Mouse (Mus musculus) heart, postnatal 0 days (tissue): ENCODE data around the gene 2810021J22Rik. TPM values are rescaled to one million over a fixed set of nuclear protein-coding genes. Genes with fewer than 3 reads are reported as not detected.
A peak's percentile ranks its signal among the peaks of the same experiment; 100 is the strongest.

Experiments
- ATAC-seq: fragments of 200-750 bp; cut with Nextera tagmentation; 2 replicates; pipeline ENCODE4 v1.8.0; 2017; ENCODE audit warnings: low read depth, moderate number of reproducible peaks, moderate library complexity; ENCODE audit not compliant: insufficient read depth
- DNase-seq: peaks from one replicate; pipeline ENCODE4 v3.0.0-alpha.2; 2016; ENCODE audit warnings: low spot score
- H3K27ac ChIP-seq: fragments of 300-500 bp; sonication (generic); 2 replicates; pipeline ENCODE4 v1.5.1; 2014; ENCODE audit warnings: low read depth, mild to moderate bottlenecking
- H3K27me3 ChIP-seq: fragments of 300-500 bp; sonication (generic); 2 replicates; pipeline ENCODE4 v1.6.1; 2014; ENCODE audit warnings: low read length, mixed read lengths; ENCODE audit not compliant: control insufficient read depth, insufficient read depth
- H3K36me3 ChIP-seq: fragments of 300-500 bp; sonication (generic); replicated peaks from 2 replicates; pipeline ENCODE4 v1.6.1; 2014; ENCODE audit warnings: low read length, mixed read lengths; ENCODE audit not compliant: control insufficient read depth, insufficient read depth
- H3K4me1 ChIP-seq: fragments of 300-500 bp; sonication (generic); 2 replicates; pipeline ENCODE4 v1.6.1; 2014; ENCODE audit warnings: antibody characterized with exemption; ENCODE audit not compliant: control insufficient read depth, insufficient read depth
- H3K4me2 ChIP-seq: fragments of 300-500 bp; sonication (generic); 2 replicates; pipeline ENCODE4 v1.6.1; 2014; ENCODE audit warnings: low read depth, mild to moderate bottlenecking, low read length, moderate library complexity
- H3K4me3 ChIP-seq: fragments of 300-500 bp; sonication (generic); 2 replicates; pipeline ENCODE4 v1.5.1; 2014; ENCODE audit warnings: low read depth, low read length
- H3K9ac ChIP-seq: fragments of 300-500 bp; sonication (generic); replicated peaks from 2 replicates; pipeline ENCODE4 v1.6.1; 2014; ENCODE audit warnings: low read depth, low read length, mixed read lengths
- H3K9me3 ChIP-seq: fragments of 300-500 bp; sonication (generic); replicated peaks from 2 replicates; pipeline ENCODE4 v1.6.1; 2016; ENCODE audit warnings: low read length; ENCODE audit not compliant: control insufficient read depth
- CTCF ChIP-seq: IDR thresholded peaks from 2 replicates; pipeline ENCODE4 v1.5.1; 2016; ENCODE audit warnings: antibody characterized with exemption, control low read depth, low read depth
- EP300 ChIP-seq: IDR thresholded peaks from 2 replicates; pipeline ENCODE4 v1.6.1; 2016; ENCODE audit warnings: antibody characterized with exemption, low read depth
- WGBS: fragments of 180-500 bp; shearing (Covaris S2); extraction: QIAGEN DNeasy Blood & Tissue Kit; methylation state at CpG from one replicate; pipeline ENCODE4 v1.1.7; 2014; 5-methylcytosine and 5-hydroxymethylcytosine counted together
- polyA plus RNA-seq: library from polyadenylated mRNA; unstranded; fragments of >200 nt; fragmentation: Nextera tagmentation; extraction: Ambion mirVana; gene quantifications from 2 replicates; pipeline ENCODE4 v1.2.1, GENCODE M21; 2015
- total RNA-seq: library from RNA; depleted of rRNA; stranded (reverse); fragments of >200 nt; gene quantifications from 2 replicates; pipeline ENCODE4 v1.2.3, GENCODE M21; 2014; ENCODE audit warnings: low replicate concordance; rRNA removed

The 2810021J22Rik gene
- total and polyA plus RNA-seq, 2 experiments from 2014 or later = 1.5 to 2.2 TPM

GRCm38 (mm10) chr11:58927053-58927452 lies 60.0 kb downstream of the 2810021J22Rik start:
- no peaks in the 10 kb centered on the region for H3K9me3 ChIP-seq
- H3K4me1 ChIP-seq = peaks cover 4% of the 10 kb centered on the region; the same call in 1 of the 2 replicates
- no peak overlapping the region for H3K27ac ChIP-seq
- H3K36me3 ChIP-seq = peaks cover 8% of the 10 kb centered on the region
- no peak for TF ChIP-seq CTCF
- TF ChIP-seq EP300 = no peak
- H3K27me3 ChIP-seq = no peaks in the 10 kb centered on the region
- no peak overlapping the region for H3K4me2 ChIP-seq
- no peak overlapping the region for H3K4me3 ChIP-seq
- no peak overlapping the region for H3K9ac ChIP-seq
- 71% methylated on average over 2 of the region's 2 CpGs for WGBS
- DNase-seq (no peak), ATAC-seq (no peak)

- Histone ChIP-seq H3K9ac (peak overlapping the region; percentile 50; the same call in 1 of the 2 replicates), H3K9me3 (no peaks in the 10 kb centered on the region), H3K36me3 (peaks cover 18% of the 10 kb centered on the region), H3K4me1 (peaks cover 4% of the 10 kb centered on the region; the same call in 1 of the 2 replicates), H3K4me3 (peak overlapping the region; percentile 48), H3K27ac (peak overlapping the region; percentile 84), H3K27me3 (no peaks in the 10 kb centered on the region), H3K4me2 (peak overlapping the region; percentile 61)
- TF ChIP-seq CTCF = peak; percentile 81
- no peak for TF ChIP-seq EP300
- ATAC-seq (peak; percentile 86), DNase-seq (peak; percentile 80)
- 22% methylated on average over 20 of the region's 20 CpGs for WGBS
These were observed 61.0 kb downstream of the 2810021J22Rik start for GRCm38 (mm10) chr11:58927790-58928651.

- Histone ChIP-seq H3K4me1 (peaks cover 4% of the 10 kb centered on the region; the same call in 1 of the 2 replicates), H3K9me3 (no peaks in the 10 kb centered on the region), H3K4me3 (no peak overlapping the region), H3K36me3 (peaks cover 28% of the 10 kb centered on the region), H3K9ac (no peak overlapping the region), H3K27me3 (no peaks in the 10 kb centered on the region), H3K27ac (no peak overlapping the region), H3K4me2 (no peak overlapping the region)
- ATAC-seq = no peak
- WGBS = 74% methylated on average over 3 of the region's 4 CpGs
- no peak for TF ChIP-seq CTCF
- TF ChIP-seq EP300 = no peak
- no peak for DNase-seq
These were observed 62.0 kb downstream of the 2810021J22Rik start for GRCm38 (mm10) chr11:58929055-58929454.

- H3K9me3 ChIP-seq = no peaks in the 10 kb centered on the region
- no peaks in the 10 kb centered on the region for H3K27me3 ChIP-seq
- 50% methylated on average over 3 of the region's 3 CpGs for WGBS
- no peak for TF ChIP-seq CTCF
- no peak for TF ChIP-seq EP300
- peaks cover 34% of the 10 kb centered on the region for H3K36me3 ChIP-seq
- H3K4me1 ChIP-seq = peaks cover 4% of the 10 kb centered on the region; the same call in 1 of the 2 replicates
- no peak overlapping the region for H3K4me2 ChIP-seq
- ATAC-seq (no peak), DNase-seq (no peak)
- H3K9ac ChIP-seq = no peak overlapping the region
- H3K4me3 ChIP-seq = no peak overlapping the region
- H3K27ac ChIP-seq = no peak overlapping the region
These were observed 62.6 kb downstream of the 2810021J22Rik start for GRCm38 (mm10) chr11:58929641-58930040.

- 78% methylated on average over 3 of the region's 3 CpGs for WGBS
- H3K4me2 ChIP-seq = no peak overlapping the region
- TF ChIP-seq EP300 (no peak), CTCF (no peak)
- H3K27me3 ChIP-seq = no peaks in the 10 kb centered on the region
- ATAC-seq (no peak), DNase-seq (no peak)
- H3K4me3 ChIP-seq = no peak overlapping the region
- H3K9me3 ChIP-seq = no peaks in the 10 kb centered on the region
- H3K4me1 ChIP-seq = peaks cover 4% of the 10 kb centered on the region; the same call in 1 of the 2 replicates
- H3K27ac ChIP-seq = no peak overlapping the region
- H3K36me3 ChIP-seq = peaks cover 39% of the 10 kb centered on the region
- no peak overlapping the region for H3K9ac ChIP-seq
These were observed 63.2 kb downstream of the 2810021J22Rik start for GRCm38 (mm10) chr11:58930254-58930653.

GRCm38 (mm10) chr11:58931576-58931975 lies 64.6 kb downstream of the 2810021J22Rik start:
- TF ChIP-seq EP300 (no peak), CTCF (peak; percentile 27)
- peaks cover 4% of the 10 kb centered on the region; the same call in 1 of the 2 replicates for H3K4me1 ChIP-seq
- no peak overlapping the region for H3K27ac ChIP-seq
- H3K36me3 ChIP-seq = peaks cover 51% of the 10 kb centered on the region
- no peak overlapping the region for H3K9ac ChIP-seq
- H3K9me3 ChIP-seq = no peaks in the 10 kb centered on the region
- no peak overlapping the region for H3K4me2 ChIP-seq
- ATAC-seq (no peak), DNase-seq (no peak)
- no peaks in the 10 kb centered on the region for H3K27me3 ChIP-seq
- no peak overlapping the region for H3K4me3 ChIP-seq
- WGBS = 54% methylated on average over 4 of the region's 4 CpGs

Other genes with a start within 250 kb of the 2810021J22Rik start
- not detected in 2 replicates for gene Olfr323, start 236.7 kb upstream of the 2810021J22Rik start, total RNA-seq
- not detected in 2 replicates for gene Olfr323, start 236.7 kb upstream of the 2810021J22Rik start, polyA plus RNA-seq
- gene Trim58, start 226.8 kb upstream of the 2810021J22Rik start, total RNA-seq = not detected in 2 replicates
- 0.05 TPM in 1 of 2 replicates, not detected in the other for gene Trim58, start 226.8 kb upstream of the 2810021J22Rik start, polyA plus RNA-seq
- not detected in 2 replicates for gene Olfr322, start 208.4 kb upstream of the 2810021J22Rik start, total RNA-seq
- not detected in 2 replicates for gene Olfr322, start 208.4 kb upstream of the 2810021J22Rik start, polyA plus RNA-seq
- not detected in 2 replicates for gene Olfr320, start 186.1 kb upstream of the 2810021J22Rik start, total RNA-seq
- gene Olfr320, start 186.1 kb upstream of the 2810021J22Rik start, polyA plus RNA-seq = not detected in 2 replicates
- gene Olfr319, start 168.1 kb upstream of the 2810021J22Rik start, total RNA-seq = not detected in 2 replicates
- not detected in 2 replicates for gene Olfr319, start 168.1 kb upstream of the 2810021J22Rik start, polyA plus RNA-seq
- not detected in 2 replicates for gene Olfr318, start 143.2 kb upstream of the 2810021J22Rik start, total RNA-seq
- not detected in 2 replicates for gene Olfr318, start 143.2 kb upstream of the 2810021J22Rik start, polyA plus RNA-seq
- gene Olfr317, start 128.0 kb upstream of the 2810021J22Rik start, total RNA-seq = not detected in 2 replicates
- gene Olfr317, start 128.0 kb upstream of the 2810021J22Rik start, polyA plus RNA-seq = not detected in 2 replicates
- gene Olfr316, start 114.5 kb upstream of the 2810021J22Rik start, total RNA-seq = not detected in 2 replicates
- gene Olfr316, start 114.5 kb upstream of the 2810021J22Rik start, polyA plus RNA-seq = not detected in 2 replicates
- not detected in 2 replicates for gene Olfr315, start 94.0 kb upstream of the 2810021J22Rik start, total RNA-seq
- gene Olfr315, start 94.0 kb upstream of the 2810021J22Rik start, polyA plus RNA-seq = not detected in 2 replicates
- gene Olfr314, start 84.3 kb upstream of the 2810021J22Rik start, total RNA-seq = not detected in 2 replicates
- not detected in 2 replicates for gene Olfr314, start 84.3 kb upstream of the 2810021J22Rik start, polyA plus RNA-seq
- gene Fam183b, start 65.3 kb upstream of the 2810021J22Rik start, total RNA-seq = not detected in 2 replicates
- gene Fam183b, start 65.3 kb upstream of the 2810021J22Rik start, polyA plus RNA-seq = 0.87 and 1.9 TPM in 2 replicates
- 0.12 TPM in 1 of 2 replicates, not detected in the other for gene Olfr313, start 52.2 kb upstream of the 2810021J22Rik start, total RNA-seq
- 0.04 TPM in 1 of 2 replicates, not detected in the other for gene Olfr313, start 52.2 kb upstream of the 2810021J22Rik start, polyA plus RNA-seq
- gene Olfr312, start 38.0 kb upstream of the 2810021J22Rik start, total RNA-seq = 0.35 TPM in 1 of 2 replicates, not detected in the other
- 0.05 TPM in 1 of 2 replicates, not detected in the other for gene Olfr312, start 38.0 kb upstream of the 2810021J22Rik start, polyA plus RNA-seq
- gene Olfr311, start 28.0 kb upstream of the 2810021J22Rik start, total RNA-seq = not detected in 2 replicates
- 0.07 TPM in 1 of 2 replicates, not detected in the other for gene Olfr311, start 28.0 kb upstream of the 2810021J22Rik start, polyA plus RNA-seq
- 2.5 and 2.7 TPM in 2 replicates for gene Gm12258, start 20.1 kb upstream of the 2810021J22Rik start, total RNA-seq
- gene Gm12258, start 20.1 kb upstream of the 2810021J22Rik start, polyA plus RNA-seq = 2.1 and 2.7 TPM in 2 replicates
- gene Zfp39, start 37.0 kb downstream of the 2810021J22Rik start, total RNA-seq = 4.1 and 6.6 TPM in 2 replicates
- 2.2 TPM in 2 replicates for gene Zfp39, start 37.0 kb downstream of the 2810021J22Rik start, polyA plus RNA-seq
- not detected in 2 replicates for gene Btnl10, start 50.7 kb downstream of the 2810021J22Rik start, total RNA-seq
- gene Btnl10, start 50.7 kb downstream of the 2810021J22Rik start, polyA plus RNA-seq = 0.07 TPM in 1 of 2 replicates, not detected in the other
- gene Rnf187, start 71.7 kb downstream of the 2810021J22Rik start, total RNA-seq = 301 and 362 TPM in 2 replicates
- 145 and 147 TPM in 2 replicates for gene Rnf187, start 71.7 kb downstream of the 2810021J22Rik start, polyA plus RNA-seq
- gene Hist3h2ba, start 81.7 kb downstream of the 2810021J22Rik start, total RNA-seq = 26.3 and 44.3 TPM in 2 replicates
- gene Hist3h2ba, start 81.7 kb downstream of the 2810021J22Rik start, polyA plus RNA-seq = 7.0 and 8.2 TPM in 2 replicates
- gene Hist3h2a, start 87.5 kb downstream of the 2810021J22Rik start, total RNA-seq = 90.4 and 94.8 TPM in 2 replicates
- gene Hist3h2a, start 87.5 kb downstream of the 2810021J22Rik start, polyA plus RNA-seq = 43.1 and 63.4 TPM in 2 replicates
- gene Trim17, start 87.5 kb downstream of the 2810021J22Rik start, total RNA-seq = 0.62 TPM in 1 of 2 replicates, not detected in the other
- gene Trim17, start 87.5 kb downstream of the 2810021J22Rik start, polyA plus RNA-seq = 0.26 and 0.33 TPM in 2 replicates
- gene Trim11, start 110.9 kb downstream of the 2810021J22Rik start, total RNA-seq = 36.8 and 37.4 TPM in 2 replicates
- 26.0 and 26.5 TPM in 2 replicates for gene Trim11, start 110.9 kb downstream of the 2810021J22Rik start, polyA plus RNA-seq